Mouse (Mus musculus) lung, postnatal 0 days (tissue): ENCODE measurements around the gene Psmd9. TPM values are rescaled to one million over a fixed set of nuclear protein-coding genes. Genes with fewer than 3 reads are reported as not detected.
"Not testable (repeated sequence)": the region's sequence is repeated elsewhere in the genome, so short reads cannot be mapped to it uniquely, and the experiment has no call there.

Experiments
- ATAC-seq: fragments of 200-750 bp; cut with Nextera tagmentation; 2 replicates; pipeline ENCODE4 v1.8.0; 2017; ENCODE audit warnings: moderate library complexity
- DNase-seq: peaks from one replicate; pipeline ENCODE4 v3.0.0-alpha.2; 2016; ENCODE audit warnings: low spot score
- H3K27ac ChIP-seq: fragments of 300-500 bp; sonication (generic); 2 replicates; pipeline ENCODE4 v1.5.1; 2014; ENCODE audit warnings: antibody characterized with exemption, mild to moderate bottlenecking, low read length, mixed read lengths
- H3K27me3 ChIP-seq: fragments of 300-500 bp; sonication (generic); replicated peaks from 2 replicates; pipeline ENCODE4 v1.6.1; 2014; ENCODE audit warnings: low read length, mixed read lengths; ENCODE audit not compliant: insufficient read depth
- H3K36me3 ChIP-seq: fragments of 300-500 bp; sonication (generic); 2 replicates; pipeline ENCODE4 v1.6.1; 2014; ENCODE audit warnings: low read length, mixed read lengths; ENCODE audit not compliant: insufficient read depth
- H3K4me1 ChIP-seq: fragments of 300-500 bp; sonication (generic); 2 replicates; pipeline ENCODE4 v1.6.1; 2014; ENCODE audit warnings: antibody characterized with exemption, low read depth, low read length, mixed read lengths; ENCODE audit not compliant: insufficient read depth
- H3K4me2 ChIP-seq: fragments of 300-500 bp; sonication (generic); replicated peaks from 2 replicates; pipeline ENCODE4 v1.6.1; 2014; ENCODE audit warnings: low read depth, mild to moderate bottlenecking, low read length, moderate library complexity, mixed read lengths
- H3K4me3 ChIP-seq: fragments of 300-500 bp; sonication (generic); 2 replicates; pipeline ENCODE4 v1.5.1; 2014; ENCODE audit warnings: low read depth, low read length
- H3K9ac ChIP-seq: fragments of 300-500 bp; sonication (generic); replicated peaks from 2 replicates; pipeline ENCODE4 v1.6.1; 2014; ENCODE audit warnings: low read depth, mild to moderate bottlenecking
- H3K9me3 ChIP-seq: fragments of 300-500 bp; sonication (generic); 2 replicates; pipeline ENCODE4 v1.6.1; 2016; ENCODE audit warnings: low read length, mixed read lengths
- CTCF ChIP-seq: IDR thresholded peaks from 2 replicates; pipeline ENCODE4 v1.5.1; 2016; ENCODE audit warnings: antibody characterized with exemption, mild to moderate bottlenecking
- EP300 ChIP-seq: IDR thresholded peaks from 2 replicates; pipeline ENCODE4 v1.6.1; 2016; ENCODE audit warnings: antibody characterized with exemption, mild to moderate bottlenecking, control low read depth
- WGBS: fragments of 180-500 bp; shearing (Covaris S2); extraction: QIAGEN DNeasy Blood & Tissue Kit; methylation state at CpG from one replicate; pipeline ENCODE4 v1.1.7; 2014; 5-methylcytosine and 5-hydroxymethylcytosine counted together
- polyA plus RNA-seq: library from polyadenylated mRNA; unstranded; fragments of >200 nt; fragmentation: Nextera tagmentation; extraction: Ambion mirVana; gene quantifications from 2 replicates; pipeline ENCODE4 v1.2.1, GENCODE M21; 2015

Gene Psmd9
- polyA plus RNA-seq, 1 experiment from 2014 or later = 62.0 TPM

DNA sequence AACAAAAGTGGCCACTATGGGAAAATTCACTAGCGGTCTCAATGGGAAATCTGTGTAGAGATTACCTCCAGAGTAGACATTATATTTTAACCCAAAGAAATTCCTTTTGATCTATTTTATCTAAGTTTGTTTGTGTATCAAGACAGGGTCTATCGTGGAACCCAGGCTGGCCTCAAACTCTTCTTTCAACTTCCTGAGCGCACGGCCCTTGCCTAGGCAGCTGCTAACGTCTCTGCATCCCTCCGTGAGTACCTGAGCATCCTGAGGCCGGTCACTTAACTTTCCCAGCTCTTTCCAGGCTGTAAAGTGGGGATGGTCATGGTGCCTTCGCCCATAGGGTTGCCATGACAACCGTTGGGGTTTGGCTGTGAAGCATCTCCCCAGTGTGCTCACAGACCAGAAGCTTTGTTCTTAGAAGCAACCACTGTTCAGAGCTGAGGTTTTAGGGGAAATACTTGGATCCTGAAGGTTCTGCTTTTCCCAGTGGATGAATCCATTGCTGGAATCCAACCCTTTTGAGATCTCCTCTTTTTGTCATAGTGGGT lies 23.5 kb downstream of the Psmd9 start:
- Histone ChIP-seq H3K4me1 (no peaks in the 10 kb centered on the region), H3K27me3 (no peaks in the 10 kb centered on the region), H3K27ac (no peak overlapping the region), H3K4me3 (no peak overlapping the region), H3K36me3 (no peaks in the 10 kb centered on the region), H3K4me2 (no peak overlapping the region), H3K9me3 (no peaks in the 10 kb centered on the region), H3K9ac (no peak overlapping the region)
- 48% methylated on average over 9 of the region's 9 CpGs for WGBS
- no peak for DNase-seq
- TF ChIP-seq EP300 (no peak), CTCF (no peak)
- ATAC-seq = no peak

DNA sequence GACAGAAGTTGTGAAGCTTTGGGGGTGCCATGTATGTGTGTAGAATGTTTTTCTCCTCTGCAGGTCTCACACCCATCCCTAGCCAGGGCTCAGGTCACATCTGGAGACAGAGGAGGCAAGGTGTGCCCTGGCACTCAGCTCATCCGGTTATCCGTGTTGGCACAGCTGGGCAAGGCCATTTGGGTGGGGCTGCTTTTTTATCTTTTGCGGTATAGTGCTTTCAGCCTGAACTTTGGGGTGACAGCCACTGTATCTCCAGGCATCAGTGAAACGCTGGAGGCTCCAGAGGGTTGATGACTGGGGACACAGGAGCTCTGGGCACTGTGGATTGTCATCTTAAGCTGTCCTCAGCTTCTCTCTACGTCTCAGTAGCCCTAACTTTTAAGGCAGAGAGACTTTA lies 24.2 kb downstream of the Psmd9 start:
- ATAC-seq (no peak), DNase-seq (no peak)
- H3K27ac ChIP-seq = no peak overlapping the region
- no peak overlapping the region for H3K9ac ChIP-seq
- no peak for TF ChIP-seq EP300
- no peak for TF ChIP-seq CTCF
- H3K36me3 ChIP-seq = no peaks in the 10 kb centered on the region
- H3K4me3 ChIP-seq = no peak overlapping the region
- H3K4me2 ChIP-seq = no peak overlapping the region
- no peaks in the 10 kb centered on the region for H3K4me1 ChIP-seq
- WGBS = 78% methylated on average over 5 of the region's 5 CpGs
- no peaks in the 10 kb centered on the region for H3K9me3 ChIP-seq
- H3K27me3 ChIP-seq = no peaks in the 10 kb centered on the region

DNA sequence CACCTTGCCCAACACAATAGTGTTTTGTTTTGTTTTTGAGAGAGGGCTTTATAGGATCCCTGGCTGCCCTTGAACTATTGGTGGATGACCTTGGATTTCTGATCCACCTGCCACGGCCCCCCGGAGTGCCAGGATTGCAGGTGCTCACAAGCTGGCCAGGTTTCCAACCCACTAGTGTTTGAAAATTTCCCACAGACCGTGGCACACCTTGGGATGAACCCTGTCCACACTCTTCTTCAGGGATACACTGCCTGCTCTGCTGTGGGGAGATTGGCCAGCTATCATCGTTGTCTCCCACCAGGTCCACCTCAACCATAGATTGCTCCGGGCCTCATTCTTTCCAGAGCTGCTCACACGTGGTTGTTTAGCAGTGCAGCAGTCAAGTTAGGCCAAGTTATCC lies 25.6 kb downstream of the Psmd9 start:
- ATAC-seq (no peak), DNase-seq (no peak)
- no peaks in the 10 kb centered on the region for H3K36me3 ChIP-seq
- no peak overlapping the region for H3K27ac ChIP-seq
- H3K4me2 ChIP-seq = no peak overlapping the region
- no peak overlapping the region for H3K4me3 ChIP-seq
- 83% methylated on average over 6 of the region's 6 CpGs for WGBS
- no peaks in the 10 kb centered on the region for H3K4me1 ChIP-seq
- H3K9ac ChIP-seq = no peak overlapping the region
- no peaks in the 10 kb centered on the region for H3K9me3 ChIP-seq
- TF ChIP-seq CTCF (no peak), EP300 (no peak)
- H3K27me3 ChIP-seq = no peaks in the 10 kb centered on the region

DNA sequence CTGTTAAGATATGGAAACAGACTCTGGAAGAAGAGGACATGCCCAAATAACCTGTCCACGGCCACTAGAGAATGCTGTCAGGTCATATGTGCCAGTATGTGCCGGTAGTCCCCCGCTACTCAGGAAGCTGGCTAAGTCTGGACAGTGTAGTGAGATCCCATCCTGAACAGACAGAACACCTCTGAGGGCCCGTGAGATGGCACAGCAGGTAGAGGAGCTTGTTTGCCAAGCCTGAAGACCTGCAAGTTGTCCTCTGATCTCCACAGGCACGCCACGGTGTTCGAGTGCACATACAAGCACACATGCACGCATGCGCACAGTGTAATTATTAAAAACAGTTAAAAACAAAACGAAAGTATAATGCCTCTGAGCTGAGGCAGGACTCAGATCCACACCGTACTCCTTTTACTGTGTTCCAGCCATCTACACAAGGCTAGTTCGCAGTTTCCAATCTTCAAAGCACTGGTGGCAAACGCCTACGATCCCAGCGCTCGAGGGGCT lies 26.3 kb downstream of the Psmd9 start:
- Histone ChIP-seq H3K9me3 (no peaks in the 10 kb centered on the region), H3K4me3 (no peak overlapping the region), H3K4me2 (no peak overlapping the region), H3K36me3 (no peaks in the 10 kb centered on the region), H3K27ac (no peak overlapping the region), H3K27me3 (no peaks in the 10 kb centered on the region), H3K9ac (no peak overlapping the region), H3K4me1 (no peaks in the 10 kb centered on the region)
- ATAC-seq (no peak), DNase-seq (no peak)
- TF ChIP-seq EP300 = no peak
- no peak for TF ChIP-seq CTCF
- WGBS = 86% methylated on average over 16 of the region's 16 CpGs

DNA sequence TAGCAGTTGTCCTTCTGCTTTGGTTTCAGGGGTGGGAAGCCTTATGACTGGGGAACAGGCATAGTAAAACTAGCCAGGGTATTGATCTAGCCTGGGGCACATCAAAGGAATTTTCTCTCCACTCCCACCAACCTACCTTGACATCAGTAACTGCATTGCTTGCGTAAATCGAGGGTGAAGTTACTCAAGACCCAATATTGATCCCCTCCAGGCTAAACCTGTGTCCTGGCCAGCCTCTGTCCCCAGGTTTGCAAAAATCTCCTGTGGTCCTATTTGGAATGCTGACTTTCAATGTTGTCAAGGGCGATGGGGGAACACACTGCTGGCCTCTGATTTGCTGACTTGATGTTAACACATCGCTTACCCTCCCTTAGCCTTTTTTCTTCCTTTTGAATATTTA lies 27.5 kb downstream of the Psmd9 start:
- no peak overlapping the region for H3K9ac ChIP-seq
- no peak for DNase-seq

DNA sequence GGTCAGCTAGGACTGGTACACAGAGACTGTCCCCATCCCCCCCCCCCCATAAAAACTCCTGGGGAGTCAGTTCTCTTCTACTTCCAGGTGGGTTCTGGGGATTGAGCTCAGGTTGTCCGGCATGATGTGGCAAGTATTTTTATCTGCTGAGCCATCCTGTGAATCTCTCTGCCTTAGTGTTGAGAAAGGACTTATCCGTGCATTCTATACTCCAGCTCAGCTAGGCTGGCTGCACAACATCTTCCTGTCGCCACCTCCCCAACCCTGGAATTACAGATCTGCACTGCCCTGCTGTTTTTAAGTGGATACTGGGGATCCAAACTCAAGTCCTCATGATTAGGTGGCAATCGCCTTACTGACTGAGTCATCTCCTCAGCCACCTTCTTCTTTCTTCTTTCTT lies 29.3 kb downstream of the Psmd9 start:
- WGBS = 75% methylated on average over 4 of the region's 4 CpGs
- Histone ChIP-seq H3K4me1 (no peaks in the 10 kb centered on the region), H3K4me2 (no peak overlapping the region), H3K4me3 (no peak overlapping the region), H3K27ac (no peak overlapping the region), H3K9ac (no peak overlapping the region), H3K27me3 (no peaks in the 10 kb centered on the region), H3K9me3 (no peaks in the 10 kb centered on the region), H3K36me3 (no peaks in the 10 kb centered on the region)
- TF ChIP-seq EP300 = no peak
- no peak for TF ChIP-seq CTCF
- DNase-seq (no peak), ATAC-seq (no peak)

More for the DNA sequence above, 27.5 kb downstream of the Psmd9 start:
- Histone ChIP-seq H3K4me1 (no peaks in the 10 kb centered on the region), H3K27ac (no peak overlapping the region), H3K4me3 (no peak overlapping the region), H3K9me3 (no peaks in the 10 kb centered on the region), H3K36me3 (no peaks in the 10 kb centered on the region), H3K4me2 (no peak overlapping the region), H3K27me3 (no peaks in the 10 kb centered on the region)
- WGBS = 66% methylated on average over 4 of the region's 4 CpGs
- ATAC-seq = no peak
- no peak for TF ChIP-seq EP300
- no peak for TF ChIP-seq CTCF

DNA sequence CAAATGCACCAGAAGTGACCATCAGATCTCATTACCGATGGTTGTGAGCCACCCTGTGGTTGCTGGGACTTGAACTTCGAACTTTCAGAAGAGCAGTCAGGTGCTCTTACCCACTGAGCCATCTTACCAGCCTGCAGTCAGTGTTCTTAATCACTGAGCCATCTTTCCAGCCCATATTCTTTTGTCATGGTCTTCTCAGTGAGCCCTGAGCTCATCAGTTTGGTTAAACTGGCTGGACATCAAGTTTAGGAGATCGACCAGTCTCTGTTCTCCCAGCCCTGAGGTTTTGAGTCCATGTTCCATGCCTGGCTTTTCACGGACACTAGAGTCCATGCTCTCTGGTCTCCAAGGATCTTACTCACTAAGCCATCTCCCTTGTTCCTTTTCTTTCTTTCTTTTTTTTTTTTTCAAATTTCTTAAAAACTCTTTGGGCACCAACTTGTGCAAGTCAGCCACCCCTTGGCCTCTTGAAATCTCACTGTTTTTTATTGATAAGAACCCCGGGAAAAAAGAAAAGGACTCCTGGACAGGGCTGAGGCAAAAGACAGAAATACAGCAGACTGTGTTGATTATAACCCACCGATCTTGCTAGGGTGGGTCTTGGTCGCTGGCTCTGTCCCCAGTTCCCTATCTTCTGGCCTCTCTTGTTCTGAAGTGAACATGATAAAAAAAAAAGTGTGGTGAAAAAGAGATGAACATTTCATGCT lies 31.8 kb downstream of the Psmd9 start:
- WGBS = 83% methylated on average over 5 of the region's 7 CpGs
- not testable (repeated sequence) for ATAC-seq

More for the DNA sequence above, 31.8 kb downstream of the Psmd9 start:
- H3K4me1 ChIP-seq, H3K9ac ChIP-seq, H3K4me3 ChIP-seq, H3K36me3 ChIP-seq, DNase-seq, H3K9me3 ChIP-seq, H3K27me3 ChIP-seq, H3K4me2 ChIP-seq, H3K27ac ChIP-seq: not testable (repeated sequence)
